Mouse (Mus musculus): ENCODE measurements around the gene Miga2. TPM values are rescaled to one million over a fixed set of nuclear protein-coding genes. Genes with fewer than 3 reads are reported as not detected.
A peak's percentile ranks its signal among the peaks of the same experiment; 100 is the strongest.

The Miga2 gene
- polyA plus RNA-seq, 2 experiments: 20.5 to 28.9 TPM

GRCm38 (mm10) chr2:30418259-30418658 lies 54.2 kb downstream of the Miga2 start:
- Histone ChIP-seq H3K36me3 (ENCODE audit: control insufficient read depth, insufficient read depth, low read length) (peaks cover 4% of the 10 kb centered on the region; the same call in 1 of the 2 replicates), H3K9me3 (ENCODE audit: control insufficient read depth, low read length) (no peaks in the 10 kb centered on the region), H3K9ac (ENCODE audit: low read depth, low read length, severe bottlenecking) (0 out of 2 replicates have a peak overlapping the region, but pooled peaks have one; percentile 43), H3K4me3 (replicated peaks; ENCODE audit: low read length) (peak overlapping the region; percentile 5; the same call in 1 of the 2 replicates), H3K27me3 (ENCODE audit: control insufficient read depth, insufficient read depth, low read length) (no peaks in the 10 kb centered on the region), H3K27ac (replicated peaks; ENCODE audit: low read depth, low read length) (peak overlapping the region; percentile 75; the same call in 1 of the 2 replicates), H3K4me2 (replicated peaks; ENCODE audit: low read depth, low read length, severe bottlenecking) (peak overlapping the region; percentile 40; the same call in 1 of the 2 replicates), H3K4me1 (ENCODE audit: control insufficient read depth, insufficient read depth, low read length) (peaks cover 23% of the 10 kb centered on the region)
- DNase-seq (ENCODE audit: low spot score) (no peak), ATAC-seq (ENCODE audit: low FRiP score, low read depth) (no peak)
- WGBS: 57% methylated on average over 6 of the region's 6 CpGs
- TF ChIP-seq POLR2A (IDR thresholded peaks at IDR 0.05; ENCODE audit: borderline replicate concordance, extremely low read depth, insufficient read depth, insufficient read length): no peak

GRCm38 (mm10) chr2:30419112-30419511 lies 55.1 kb downstream of the Miga2 start:
- Histone ChIP-seq H3K4me1 (ENCODE audit: control insufficient read depth, insufficient read depth, low read length) (peaks cover 23% of the 10 kb centered on the region), H3K4me3 (replicated peaks; ENCODE audit: low read length) (no peak overlapping the region), H3K4me2 (replicated peaks; ENCODE audit: low read depth, low read length, severe bottlenecking) (peak overlapping the region; percentile 40), H3K27me3 (ENCODE audit: control insufficient read depth, insufficient read depth, low read length) (no peaks in the 10 kb centered on the region), H3K36me3 (ENCODE audit: control insufficient read depth, insufficient read depth, low read length) (peaks cover 4% of the 10 kb centered on the region; the same call in 1 of the 2 replicates), H3K27ac (replicated peaks; ENCODE audit: low read depth, low read length) (peak overlapping the region; percentile 75), H3K9ac (ENCODE audit: low read depth, low read length, severe bottlenecking) (peak overlapping the region; percentile 43), H3K9me3 (ENCODE audit: control insufficient read depth, low read length) (no peaks in the 10 kb centered on the region)
- DNase-seq (ENCODE audit: low spot score) (peak; percentile 37), ATAC-seq (ENCODE audit: low FRiP score, low read depth) (no peak)
- TF ChIP-seq POLR2A (IDR thresholded peaks at IDR 0.05; ENCODE audit: borderline replicate concordance, extremely low read depth, insufficient read depth, insufficient read length): no peak
- 6% methylated on average over 10 of the region's 10 CpGs for WGBS

GRCm38 (mm10) chr2:30421432-30421831 lies 57.4 kb downstream of the Miga2 start:
- Histone ChIP-seq H3K9ac (ENCODE audit: low read depth, low read length, severe bottlenecking) (no peak overlapping the region), H3K9me3 (ENCODE audit: control insufficient read depth, low read length) (no peaks in the 10 kb centered on the region), H3K4me2 (replicated peaks; ENCODE audit: low read depth, low read length, severe bottlenecking) (no peak overlapping the region), H3K4me1 (ENCODE audit: control insufficient read depth, insufficient read depth, low read length) (peaks cover 23% of the 10 kb centered on the region), H3K27ac (replicated peaks; ENCODE audit: low read depth, low read length) (no peak overlapping the region), H3K4me3 (replicated peaks; ENCODE audit: low read length) (no peak overlapping the region), H3K36me3 (ENCODE audit: control insufficient read depth, insufficient read depth, low read length) (peaks cover 9% of the 10 kb centered on the region), H3K27me3 (ENCODE audit: control insufficient read depth, insufficient read depth, low read length) (no peaks in the 10 kb centered on the region)
- 53% methylated on average over 4 of the region's 4 CpGs for WGBS
- ATAC-seq (ENCODE audit: low FRiP score, low read depth): no peak
- no peak for TF ChIP-seq POLR2A (IDR thresholded peaks at IDR 0.05; ENCODE audit: borderline replicate concordance, extremely low read depth, insufficient read depth, insufficient read length)
- no peak for DNase-seq (ENCODE audit: low spot score)

- ATAC-seq (ENCODE audit: low FRiP score, low read depth) (no peak), DNase-seq (ENCODE audit: low spot score) (no peak)
- H3K36me3 ChIP-seq (ENCODE audit: control insufficient read depth, insufficient read depth, low read length): peaks cover 80% of the 10 kb centered on the region
- no peaks in the 10 kb centered on the region for H3K4me1 ChIP-seq (ENCODE audit: control insufficient read depth, insufficient read depth, low read length)
- H3K27me3 ChIP-seq (ENCODE audit: control insufficient read depth, insufficient read depth, low read length): no peaks in the 10 kb centered on the region
- no peak for TF ChIP-seq POLR2A (IDR thresholded peaks at IDR 0.05; ENCODE audit: borderline replicate concordance, extremely low read depth, insufficient read depth, insufficient read length)
- no peak overlapping the region for H3K4me2 ChIP-seq (replicated peaks; ENCODE audit: low read depth, low read length, severe bottlenecking)
- H3K9ac ChIP-seq (ENCODE audit: low read depth, low read length, severe bottlenecking): no peak overlapping the region
- H3K4me3 ChIP-seq (replicated peaks; ENCODE audit: low read length): no peak overlapping the region
- no peaks in the 10 kb centered on the region for H3K9me3 ChIP-seq (ENCODE audit: control insufficient read depth, low read length)
- no peak overlapping the region for H3K27ac ChIP-seq (replicated peaks; ENCODE audit: low read depth, low read length)
Observed at GRCm38 (mm10) chr2:30429156-30429555, 65.1 kb downstream of the Miga2 start.

Small RNA genes within 50 kb of the gene (microRNA-seq; reads per million reads assigned to microRNA genes)
- not detected for gene Gm47292

Other genes with a start within 250 kb of the Miga2 start
- 60.3 and 79.9 TPM in 2 replicates for gene Zer1, start 239.6 kb upstream of the Miga2 start, polyA plus RNA-seq (2012; rRNA removed)
- gene Zer1, start 239.6 kb upstream of the Miga2 start, polyA plus RNA-seq (2014; fragmentation: Nextera tagmentation; extraction: Ambion mirVana): 9.7 and 11.0 TPM in 2 replicates
- gene Tbc1d13, start 230.5 kb upstream of the Miga2 start, polyA plus RNA-seq (2012; rRNA removed): 49.9 and 62.9 TPM in 2 replicates
- 10.4 and 10.7 TPM in 2 replicates for gene Tbc1d13, start 230.5 kb upstream of the Miga2 start, polyA plus RNA-seq (2014; fragmentation: Nextera tagmentation; extraction: Ambion mirVana)
- gene Endog, start 192.7 kb upstream of the Miga2 start, polyA plus RNA-seq (2012; rRNA removed): 18.5 and 24.7 TPM in 2 replicates
- 20.9 and 22.6 TPM in 2 replicates for gene Endog, start 192.7 kb upstream of the Miga2 start, polyA plus RNA-seq (2014; fragmentation: Nextera tagmentation; extraction: Ambion mirVana)
- 69.1 and 73.7 TPM in 2 replicates for gene Spout1, start 185.8 kb upstream of the Miga2 start, polyA plus RNA-seq (2012; rRNA removed)
- 75.6 and 79.9 TPM in 2 replicates for gene Spout1, start 185.8 kb upstream of the Miga2 start, polyA plus RNA-seq (2014; fragmentation: Nextera tagmentation; extraction: Ambion mirVana)
- 24.5 and 30.3 TPM in 2 replicates for gene Kyat1, start 158.4 kb upstream of the Miga2 start, polyA plus RNA-seq (2012; rRNA removed)
- 10.2 and 10.3 TPM in 2 replicates for gene Kyat1, start 158.4 kb upstream of the Miga2 start, polyA plus RNA-seq (2014; fragmentation: Nextera tagmentation; extraction: Ambion mirVana)
- gene Lrrc8a, start 126.5 kb upstream of the Miga2 start, polyA plus RNA-seq (2012; rRNA removed): 18.8 and 26.3 TPM in 2 replicates
- 47.2 and 53.8 TPM in 2 replicates for gene Lrrc8a, start 126.5 kb upstream of the Miga2 start, polyA plus RNA-seq (2014; fragmentation: Nextera tagmentation; extraction: Ambion mirVana)
- 3.8 and 6.0 TPM in 2 replicates for gene Gm28035, start 123.7 kb upstream of the Miga2 start, polyA plus RNA-seq (2012; rRNA removed)
- 0.11 and 0.23 TPM in 2 replicates for gene Gm28035, start 123.7 kb upstream of the Miga2 start, polyA plus RNA-seq (2014; fragmentation: Nextera tagmentation; extraction: Ambion mirVana)
- gene Phyhd1, start 98.0 kb upstream of the Miga2 start, polyA plus RNA-seq (2012; rRNA removed): 11.7 and 12.8 TPM in 2 replicates
- 5.0 and 5.1 TPM in 2 replicates for gene Phyhd1, start 98.0 kb upstream of the Miga2 start, polyA plus RNA-seq (2014; fragmentation: Nextera tagmentation; extraction: Ambion mirVana)
- gene Gm28038, start 83.2 kb upstream of the Miga2 start, polyA plus RNA-seq (2012; rRNA removed): not detected in 2 replicates
- gene Gm28038, start 83.2 kb upstream of the Miga2 start, polyA plus RNA-seq (2014; fragmentation: Nextera tagmentation; extraction: Ambion mirVana): not detected in 2 replicates
- 13.8 and 19.0 TPM in 2 replicates for gene Dolk, start 77.9 kb upstream of the Miga2 start, polyA plus RNA-seq (2012; rRNA removed)
- gene Dolk, start 77.9 kb upstream of the Miga2 start, polyA plus RNA-seq (2014; fragmentation: Nextera tagmentation; extraction: Ambion mirVana): 31.0 and 32.4 TPM in 2 replicates
- gene Nup188, start 77.8 kb upstream of the Miga2 start, polyA plus RNA-seq (2012; rRNA removed): 55.6 and 73.6 TPM in 2 replicates
- gene Nup188, start 77.8 kb upstream of the Miga2 start, polyA plus RNA-seq (2014; fragmentation: Nextera tagmentation; extraction: Ambion mirVana): 39.8 and 42.6 TPM in 2 replicates
- 122 and 167 TPM in 2 replicates for gene Sh3glb2, start 4.9 kb upstream of the Miga2 start, polyA plus RNA-seq (2012; rRNA removed)
- 64.8 and 70.1 TPM in 2 replicates for gene Sh3glb2, start 4.9 kb upstream of the Miga2 start, polyA plus RNA-seq (2014; fragmentation: Nextera tagmentation; extraction: Ambion mirVana)
- gene Dolpp1, start 28.0 kb downstream of the Miga2 start, polyA plus RNA-seq (2012; rRNA removed): 49.8 and 71.3 TPM in 2 replicates
- gene Dolpp1, start 28.0 kb downstream of the Miga2 start, polyA plus RNA-seq (2014; fragmentation: Nextera tagmentation; extraction: Ambion mirVana): 30.9 and 31.8 TPM in 2 replicates
- gene Crat, start 51.6 kb downstream of the Miga2 start, polyA plus RNA-seq (2012; rRNA removed): 25.0 and 31.0 TPM in 2 replicates
- gene Crat, start 51.6 kb downstream of the Miga2 start, polyA plus RNA-seq (2014; fragmentation: Nextera tagmentation; extraction: Ambion mirVana): 33.4 and 36.1 TPM in 2 replicates
- 142 and 168 TPM in 2 replicates for gene Ptpa, start 51.8 kb downstream of the Miga2 start, polyA plus RNA-seq (2012; rRNA removed)
- gene Ptpa, start 51.8 kb downstream of the Miga2 start, polyA plus RNA-seq (2014; fragmentation: Nextera tagmentation; extraction: Ambion mirVana): 74.5 and 87.6 TPM in 2 replicates
- 31.0 and 47.8 TPM in 2 replicates for gene Ier5l, start 110.0 kb downstream of the Miga2 start, polyA plus RNA-seq (2012; rRNA removed)
- gene Ier5l, start 110.0 kb downstream of the Miga2 start, polyA plus RNA-seq (2014; fragmentation: Nextera tagmentation; extraction: Ambion mirVana): 3.9 and 7.5 TPM in 2 replicates
- gene Cstad, start 230.8 kb downstream of the Miga2 start, polyA plus RNA-seq (2012; rRNA removed): 1.2 and 1.3 TPM in 2 replicates
- gene Cstad, start 230.8 kb downstream of the Miga2 start, polyA plus RNA-seq (2014; fragmentation: Nextera tagmentation; extraction: Ambion mirVana): 2.2 and 3.1 TPM in 2 replicates

Measured in limb, embryonic 14.5 days (tissue).